Mouse (Mus musculus) lung, adult 10 weeks (tissue): ENCODE measurements around the gene Coq5. TPM values are rescaled to one million over a fixed set of nuclear protein-coding genes. Genes with fewer than 3 reads are reported as not detected.

Source experiments
- polyA plus RNA-seq: library from polyadenylated mRNA; stranded (reverse); fragments of 350-450 nt; fragmentation: Illumina TruSeq; extraction: RNeasy Lipid Tissue Mini Kit (QIAGEN cat#74804); gene quantifications from one replicate; pipeline ENCODE4 v1.2.3, GENCODE M21; 2014; ENCODE audit warnings: low read depth, low replicate concordance; ENCODE audit not compliant: insufficient read depth

The Coq5 gene
- polyA plus RNA-seq: 12.6 TPM

GRCm38 (mm10) chr5:115279226-115280049, at the start of gene Coq5:
TSS of gene Coq5 (plus strand) at chr5:115279666.

GRCm38 (mm10) chr5:115235786-115236263, 43.6 kb upstream of the Coq5 start, which contains the start of gene Pop5:
TSS of gene Pop5 (plus strand) at chr5:115235836.

GRCm38 (mm10) chr5:115272812-115273548, 6.5 kb upstream of the Coq5 start, which contains the start of gene Rnf10:
TSS of gene Rnf10 (minus strand) at chr5:115272898.

GRCm38 (mm10) chr5:115300792-115301614, 21.5 kb downstream of the Coq5 start, which contains the start of gene Dynll1:
TSS of gene Dynll1 (minus strand) at chr5:115300999.

GRCm38 (mm10) chr5:115326875-115327609, 47.6 kb downstream of the Coq5 start, which contains the start of gene Srsf9:
TSS of gene Srsf9 (plus strand) at chr5:115327177.

GRCm38 (mm10) chr5:115340577-115341313, 61.3 kb downstream of the Coq5 start, which contains the start of the genes Gatc and Triap1:
TSS of gene Gatc (minus strand) at chr5:115341178.
TSS of gene Triap1 (plus strand) at chr5:115341225.

Other genes with a start within 250 kb of the Coq5 start
- gene Gm10401, start 181.4 kb upstream of the Coq5 start, polyA plus RNA-seq: not detected
- gene Acads, start 160.3 kb upstream of the Coq5 start, polyA plus RNA-seq: 28.8 TPM
- gene Unc119b, start 144.7 kb upstream of the Coq5 start, polyA plus RNA-seq: 24.9 TPM
- gene Mlec, start 121.5 kb upstream of the Coq5 start, polyA plus RNA-seq: 39.2 TPM
- 2.7 TPM for gene Cabp1, start 85.3 kb upstream of the Coq5 start, polyA plus RNA-seq
- 94.8 TPM for gene Pop5, start 43.8 kb upstream of the Coq5 start, polyA plus RNA-seq
- 74.2 TPM for gene Rnf10, start 6.8 kb upstream of the Coq5 start, polyA plus RNA-seq
- gene Dynll1, start 21.3 kb downstream of the Coq5 start, polyA plus RNA-seq: 523 TPM
- gene Srsf9, start 47.5 kb downstream of the Coq5 start, polyA plus RNA-seq: 47.7 TPM
- 14.7 TPM for gene Gatc, start 61.5 kb downstream of the Coq5 start, polyA plus RNA-seq
- 40.8 TPM for gene Triap1, start 61.6 kb downstream of the Coq5 start, polyA plus RNA-seq
- gene Cox6a1, start 69.3 kb downstream of the Coq5 start, polyA plus RNA-seq: 684 TPM
- gene Msi1, start 149.9 kb downstream of the Coq5 start, polyA plus RNA-seq: 0.30 TPM
- gene Pla2g1b, start 186.6 kb downstream of the Coq5 start, polyA plus RNA-seq: 47.4 TPM
- 12.3 TPM for gene Sirt4, start 205.1 kb downstream of the Coq5 start, polyA plus RNA-seq
- 53.2 TPM for gene Pxn, start 227.0 kb downstream of the Coq5 start, polyA plus RNA-seq